Mouse (Mus musculus) intestine, embryonic 16.5 days (tissue): ENCODE data around the gene Serpini1. TPM values are rescaled to one million over a fixed set of nuclear protein-coding genes. Genes with fewer than 3 reads are reported as not detected.

ENCODE experiments used
- polyA plus RNA-seq: library from polyadenylated mRNA; unstranded; fragments of >200 nt; fragmentation: Nextera tagmentation; extraction: Ambion mirVana; gene quantifications from 2 replicates; pipeline ENCODE4 v1.2.1, GENCODE M21; 2015

Serpini1 gene
- polyA plus RNA-seq, 1 experiment from 2014 or later, result 25.7 TPM

Other genes starting within 250 kb of the Serpini1 start
- not detected in 2 replicates for gene Wdr49, start 75.4 kb upstream of the Serpini1 start, polyA plus RNA-seq
- 74.2 and 79.9 TPM in 2 replicates for gene Pdcd10, start 691 bp upstream of the Serpini1 start, polyA plus RNA-seq
- not detected in 2 replicates for gene Gm29133, start 190.7 kb downstream of the Serpini1 start, polyA plus RNA-seq